Mouse (Mus musculus) intestine, postnatal 0 days (tissue): ENCODE measurements around the gene Slc16a4. TPM values are rescaled to one million over a fixed set of nuclear protein-coding genes. Genes with fewer than 3 reads are reported as not detected.

ENCODE experiments used
- ATAC-seq: fragments of 200-750 bp; cut with Nextera tagmentation; 2 replicates; pipeline ENCODE4 v1.8.0; 2017; ENCODE audit warnings: mild to moderate bottlenecking, moderate TSS enrichment, moderate library complexity
- H3K27ac ChIP-seq: fragments of 300-500 bp; sonication (generic); 2 replicates; pipeline ENCODE4 v1.5.1; 2014; ENCODE audit warnings: mild to moderate bottlenecking, low read depth, low read length, moderate library complexity
- H3K27me3 ChIP-seq: fragments of 300-500 bp; sonication (generic); replicated peaks from 2 replicates; pipeline ENCODE4 v1.6.1; 2014; ENCODE audit warnings: low read length, mixed read lengths; ENCODE audit not compliant: control insufficient read depth, insufficient read depth
- H3K36me3 ChIP-seq: fragments of 300-500 bp; sonication (generic); 2 replicates; pipeline ENCODE4 v1.6.1; 2014; ENCODE audit warnings: mild to moderate bottlenecking, moderate library complexity; ENCODE audit not compliant: control insufficient read depth, insufficient read depth
- H3K4me1 ChIP-seq: fragments of 300-500 bp; sonication (generic); replicated peaks from 2 replicates; pipeline ENCODE4 v1.6.1; 2014; ENCODE audit warnings: antibody characterized with exemption, low read length, mixed read lengths; ENCODE audit not compliant: control insufficient read depth, insufficient read depth
- H3K4me2 ChIP-seq: fragments of 300-500 bp; sonication (generic); replicated peaks from 2 replicates; pipeline ENCODE4 v1.6.1; 2014; ENCODE audit warnings: low read depth, mild to moderate bottlenecking, moderate library complexity
- H3K4me3 ChIP-seq: fragments of 300-500 bp; sonication (generic); 2 replicates; pipeline ENCODE4 v1.5.1; 2014; ENCODE audit warnings: low read depth, low read length
- H3K9ac ChIP-seq: fragments of 300-500 bp; sonication (generic); 2 replicates; pipeline ENCODE4 v1.6.1; 2014; ENCODE audit warnings: mild to moderate bottlenecking, low read depth, low read length
- H3K9me3 ChIP-seq: fragments of 300-500 bp; sonication (generic); 2 replicates; pipeline ENCODE4 v1.6.1; 2016; ENCODE audit warnings: mixed run types; ENCODE audit not compliant: control insufficient read depth
- CTCF ChIP-seq: sonication (generic); IDR thresholded peaks from 2 replicates; pipeline ENCODE4 v1.5.1; 2016; ENCODE audit warnings: low read depth, mild to moderate bottlenecking, control low read depth, antibody characterized with exemption, moderate library complexity
- WGBS: fragments of 180-500 bp; shearing (Covaris S2); extraction: QIAGEN DNeasy Blood & Tissue Kit; methylation state at CpG from one replicate; pipeline ENCODE4 v1.1.7; 2014; 5-methylcytosine and 5-hydroxymethylcytosine counted together
- polyA plus RNA-seq: library from polyadenylated mRNA; unstranded; fragments of >200 nt; fragmentation: Nextera tagmentation; extraction: Ambion mirVana; gene quantifications from 2 replicates; pipeline ENCODE4 v1.2.1, GENCODE M21; 2015

The Slc16a4 gene
- polyA plus RNA-seq, 1 experiment from 2014 or later: 0.83 TPM

GRCm38 (mm10) chr3:107253925-107254324 is 37.1 kb upstream of the Slc16a4 start:
- no peak for ATAC-seq

GRCm38 (mm10) chr3:107255992-107256391 is 35.0 kb upstream of the Slc16a4 start:
- no peak for TF ChIP-seq CTCF
- Histone ChIP-seq H3K4me1 (no peaks in the 10 kb centered on the region), H3K4me3 (no peak overlapping the region), H3K4me2 (no peak overlapping the region), H3K27me3 (no peaks in the 10 kb centered on the region), H3K36me3 (no peaks in the 10 kb centered on the region), H3K27ac (no peak overlapping the region), H3K9me3 (no peaks in the 10 kb centered on the region), H3K9ac (no peak overlapping the region)
- 67% methylated on average over 3 of the region's 3 CpGs for WGBS
- ATAC-seq: no peak; the same call in 1 of the 2 replicates

More at GRCm38 (mm10) chr3:107253925-107254324, 37.1 kb upstream of the Slc16a4 start:
- no peaks in the 10 kb centered on the region for H3K9me3 ChIP-seq
- no peak overlapping the region for H3K9ac ChIP-seq
- H3K27me3 ChIP-seq: no peaks in the 10 kb centered on the region
- no peak overlapping the region for H3K4me2 ChIP-seq
- no peaks in the 10 kb centered on the region for H3K4me1 ChIP-seq
- no peaks in the 10 kb centered on the region for H3K36me3 ChIP-seq
- 59% methylated on average over 5 of the region's 5 CpGs for WGBS
- no peak overlapping the region for H3K4me3 ChIP-seq
- no peak overlapping the region for H3K27ac ChIP-seq
- no peak for TF ChIP-seq CTCF

- no peaks in the 10 kb centered on the region for H3K9me3 ChIP-seq
- no peaks in the 10 kb centered on the region for H3K36me3 ChIP-seq
- ATAC-seq: no peak
- no peak overlapping the region for H3K4me2 ChIP-seq
- WGBS: 67% methylated on average over 7 of the region's 7 CpGs
- no peak for TF ChIP-seq CTCF
- no peaks in the 10 kb centered on the region for H3K4me1 ChIP-seq
- H3K27ac ChIP-seq: no peak overlapping the region
- no peaks in the 10 kb centered on the region for H3K27me3 ChIP-seq
- H3K4me3 ChIP-seq: no peak overlapping the region
- no peak overlapping the region for H3K9ac ChIP-seq
These were observed 34.3 kb upstream of the Slc16a4 start for GRCm38 (mm10) chr3:107256724-107257123.

- Histone ChIP-seq H3K36me3 (no peaks in the 10 kb centered on the region), H3K9me3 (no peaks in the 10 kb centered on the region), H3K4me2 (no peak overlapping the region), H3K4me3 (no peak overlapping the region), H3K27ac (no peak overlapping the region), H3K4me1 (no peaks in the 10 kb centered on the region), H3K27me3 (no peaks in the 10 kb centered on the region), H3K9ac (no peak overlapping the region)
- WGBS: 64% methylated on average over 5 of the region's 5 CpGs
- no peak for ATAC-seq
- no peak for TF ChIP-seq CTCF
These were observed 33.1 kb upstream of the Slc16a4 start for GRCm38 (mm10) chr3:107257924-107258323.

GRCm38 (mm10) chr3:107260956-107261850 is 29.8 kb upstream of the Slc16a4 start:
- Histone ChIP-seq H3K4me1 (no peaks in the 10 kb centered on the region), H3K27me3 (no peaks in the 10 kb centered on the region), H3K27ac (no peak overlapping the region), H3K4me3 (no peak overlapping the region), H3K9ac (no peak overlapping the region), H3K36me3 (no peaks in the 10 kb centered on the region), H3K9me3 (no peaks in the 10 kb centered on the region), H3K4me2 (no peak overlapping the region)
- no peak for TF ChIP-seq CTCF
- 48% methylated on average over 8 of the region's 8 CpGs for WGBS
- no peak for ATAC-seq

- H3K4me1 ChIP-seq: no peaks in the 10 kb centered on the region
- ATAC-seq: no peak
- no peaks in the 10 kb centered on the region for H3K36me3 ChIP-seq
- H3K9ac ChIP-seq: no peak overlapping the region
- no peak overlapping the region for H3K4me3 ChIP-seq
- TF ChIP-seq CTCF: no peak
- H3K9me3 ChIP-seq: no peaks in the 10 kb centered on the region
- H3K4me2 ChIP-seq: no peak overlapping the region
- WGBS: 54% methylated on average over 7 of the region's 7 CpGs
- H3K27ac ChIP-seq: no peak overlapping the region
- H3K27me3 ChIP-seq: no peaks in the 10 kb centered on the region
These were observed 29.2 kb upstream of the Slc16a4 start for GRCm38 (mm10) chr3:107261851-107262165.
